Mouse (Mus musculus) left cerebral cortex, adult 8-10 months (tissue): ENCODE results near the gene Cldnd1. TPM values are rescaled to one million over a fixed set of nuclear protein-coding genes. Genes with fewer than 3 reads are reported as not detected.
A peak's percentile ranks its signal among the peaks of the same experiment; 100 is the strongest.

Source experiments
- DNase-seq, 2 experiments: peaks; one replicate each; pipeline ENCODE4 v3.0.0; 2022; ENCODE audit warnings: low spot score in 2 of 2
- total RNA-seq, 4 experiments: library from RNA; stranded (reverse); gene quantifications; 2 replicates each; pipeline ENCODE4 v1.2.4; 2022

The Cldnd1 gene
- 100 to 1,000 TPM in 3 of 4 experiments, 10 to 100 TPM in 1; 98.1 to 116 (median 114) TPM for total RNA-seq

DNA sequence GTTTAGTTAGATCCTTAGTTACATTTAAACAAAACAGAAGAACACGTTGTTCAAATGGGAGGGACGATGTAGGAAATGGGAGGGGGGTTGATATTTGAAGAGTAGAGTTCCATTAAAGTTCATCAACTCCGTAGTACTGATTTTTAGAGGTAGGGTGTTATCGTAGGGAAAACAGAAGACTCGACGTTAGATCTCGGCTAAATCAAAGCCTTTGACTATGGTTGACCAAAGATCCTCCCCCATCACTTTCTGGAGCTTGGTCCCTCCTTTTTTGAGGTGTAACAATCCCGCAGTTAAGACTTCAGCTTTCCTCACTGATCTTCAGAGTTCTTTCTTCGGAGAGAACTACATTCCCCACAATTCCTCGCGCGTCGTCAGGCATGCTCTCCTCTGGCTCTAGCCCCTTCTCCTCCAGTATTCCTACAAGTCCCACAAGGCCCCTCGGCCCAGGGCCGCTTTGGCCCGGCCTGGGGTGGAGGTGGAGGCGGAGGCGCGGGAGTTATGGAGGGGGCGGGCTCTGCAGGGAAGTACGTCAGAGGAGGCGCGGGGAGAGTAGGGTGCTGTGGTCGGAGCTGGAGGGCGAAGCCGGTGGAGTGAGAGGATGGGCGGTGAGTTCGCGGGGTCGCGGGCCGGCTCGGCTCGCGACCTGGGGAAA lies at the start of gene Cldnd1:
TSS of gene Cldnd1 (plus strand) at position 434 of the 655 bp plus-strand sequence.
- peak; percentile 81 to 95 for DNase-seq

DNA sequence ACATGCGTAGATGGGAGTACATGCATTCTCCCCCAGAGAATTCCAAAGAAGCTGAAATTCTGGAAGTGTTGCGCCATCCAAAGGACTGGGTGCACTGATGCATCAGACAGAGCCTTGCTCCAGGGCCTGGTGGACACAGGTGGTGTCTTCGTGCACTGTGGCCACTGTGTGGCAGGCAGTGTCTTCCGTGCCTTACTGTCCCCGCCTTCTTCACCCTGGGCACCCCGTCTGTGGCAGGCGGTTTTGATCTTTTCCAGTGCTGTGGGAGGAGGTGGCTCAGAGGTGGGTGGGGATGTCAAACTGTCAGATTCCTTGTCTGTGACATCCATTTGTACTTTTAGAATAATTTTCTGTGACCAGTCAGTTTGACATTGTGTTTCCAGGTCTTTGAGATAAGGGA lies 49.0 kb upstream of the Cldnd1 start:
- DNase-seq, result no peak

- DNase-seq, result no peak
These were observed 45.7 kb upstream of the Cldnd1 start for GRCm38 (mm10) chr16:58682046-58682445.

- no peak for DNase-seq
These were observed 44.8 kb upstream of the Cldnd1 start for GRCm38 (mm10) chr16:58682870-58683269.

- no peak for DNase-seq
These were observed 43.8 kb upstream of the Cldnd1 start for GRCm38 (mm10) chr16:58683911-58684310.

GRCm38 (mm10) chr16:58684537-58684936 lies 43.2 kb upstream of the Cldnd1 start:
- no peak for DNase-seq

- no peak for DNase-seq
These were observed 41.9 kb upstream of the Cldnd1 start for GRCm38 (mm10) chr16:58685548-58686537.

DNA sequence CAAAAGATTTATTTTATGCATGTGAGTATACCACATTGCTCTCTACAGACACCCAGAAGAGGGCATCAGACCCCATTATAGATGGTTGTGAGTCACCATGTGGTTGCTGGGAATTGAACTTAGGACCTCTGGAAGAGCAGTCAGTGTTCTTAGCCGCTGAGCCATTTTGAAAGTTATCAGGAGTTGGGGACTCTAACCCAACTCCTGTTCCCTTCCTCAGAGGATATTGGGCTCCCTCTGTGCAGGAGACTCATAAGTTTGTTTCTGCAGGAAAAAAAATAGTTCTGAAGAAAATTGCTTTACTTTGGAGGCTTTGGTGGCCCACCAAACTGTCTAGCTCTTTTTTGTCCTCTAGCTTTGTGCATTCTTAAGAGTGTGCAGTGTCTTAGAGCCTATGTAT lies 39.2 kb upstream of the Cldnd1 start:
- DNase-seq, result no peak

GRCm38 (mm10) chr16:58689555-58690169 lies 38.0 kb upstream of the Cldnd1 start:
- DNase-seq, result no peak

DNA sequence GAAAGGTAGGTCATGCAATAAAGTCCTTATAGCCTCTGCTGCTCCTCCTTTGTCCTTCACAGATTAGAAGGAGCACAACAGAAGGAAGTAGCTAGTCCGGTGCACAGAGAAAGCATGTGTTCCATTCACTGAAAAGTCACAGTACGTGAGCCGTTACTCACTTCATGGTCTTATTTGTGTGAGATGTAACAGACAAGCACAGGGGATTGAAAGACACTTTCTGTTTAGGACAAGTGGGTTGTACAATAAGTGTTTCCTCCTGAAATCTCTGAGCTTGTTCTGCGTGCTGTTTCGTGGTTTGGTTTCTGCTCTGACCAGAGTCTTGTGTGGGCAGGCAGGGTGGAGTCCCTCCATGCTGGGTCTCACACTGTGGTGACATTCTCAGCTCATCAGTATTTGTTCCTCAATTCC lies 37.4 kb upstream of the Cldnd1 start:
- no peak for DNase-seq

DNA sequence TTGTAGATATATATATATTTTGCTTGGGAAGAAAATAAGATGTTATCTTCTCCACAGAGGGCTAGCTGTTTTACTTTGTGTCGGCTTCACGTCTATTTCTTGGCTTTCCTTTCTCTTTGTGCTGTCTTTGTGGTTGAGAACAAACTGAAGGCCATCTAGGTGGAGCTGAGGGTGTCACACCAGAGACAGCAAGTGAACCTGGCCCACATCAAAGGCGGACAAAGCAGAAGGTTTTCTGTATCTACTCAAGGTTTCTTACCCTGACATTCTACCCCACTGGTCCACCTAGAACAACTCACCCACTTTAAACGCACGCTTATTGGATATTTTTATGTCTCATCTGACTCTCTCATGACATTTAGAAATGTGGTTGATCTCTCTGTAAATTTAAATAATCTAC lies 33.6 kb upstream of the Cldnd1 start:
- no peak for DNase-seq

- no peak for DNase-seq
These were observed 30.9 kb upstream of the Cldnd1 start for GRCm38 (mm10) chr16:58696796-58697195.

DNA sequence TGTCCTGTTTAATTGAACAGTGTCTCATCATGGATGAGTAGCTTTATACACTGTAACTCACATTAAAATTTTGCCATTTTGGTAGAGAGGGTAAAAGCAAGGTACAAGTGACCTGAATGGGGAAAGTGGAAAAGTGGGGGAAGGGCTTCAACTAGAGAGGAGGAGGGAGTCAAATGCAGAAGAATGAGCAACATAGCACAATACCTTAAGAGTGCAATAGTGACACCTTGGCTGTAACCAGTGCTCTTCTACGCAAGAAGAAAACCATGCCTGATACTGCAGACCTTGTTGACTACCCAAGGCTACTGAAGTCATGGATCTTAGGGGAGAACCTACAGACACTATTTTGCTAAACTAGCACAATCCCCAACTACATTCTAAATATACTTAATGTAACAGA lies 30.4 kb upstream of the Cldnd1 start:
- DNase-seq, result no peak

DNA sequence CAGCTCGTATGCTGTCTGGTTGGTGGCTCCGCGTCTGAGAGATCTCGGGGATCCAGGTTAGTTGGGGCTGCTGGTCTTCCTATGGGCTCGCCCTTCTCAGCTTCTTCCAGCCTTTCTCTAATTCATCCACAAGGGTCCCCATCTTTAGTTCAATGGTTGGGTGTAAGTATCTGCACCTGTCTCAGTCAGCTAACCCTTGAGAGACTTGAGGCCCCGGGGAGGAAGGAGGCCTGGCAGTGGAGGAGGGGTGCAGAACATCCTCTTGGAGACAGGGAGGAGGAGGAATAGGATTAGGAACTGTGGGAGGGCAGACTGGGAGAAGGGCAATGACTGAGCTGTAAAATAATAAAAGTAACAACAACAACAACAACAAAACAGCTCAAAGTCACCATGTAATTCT lies 27.5 kb upstream of the Cldnd1 start:
- no peak for DNase-seq

DNA sequence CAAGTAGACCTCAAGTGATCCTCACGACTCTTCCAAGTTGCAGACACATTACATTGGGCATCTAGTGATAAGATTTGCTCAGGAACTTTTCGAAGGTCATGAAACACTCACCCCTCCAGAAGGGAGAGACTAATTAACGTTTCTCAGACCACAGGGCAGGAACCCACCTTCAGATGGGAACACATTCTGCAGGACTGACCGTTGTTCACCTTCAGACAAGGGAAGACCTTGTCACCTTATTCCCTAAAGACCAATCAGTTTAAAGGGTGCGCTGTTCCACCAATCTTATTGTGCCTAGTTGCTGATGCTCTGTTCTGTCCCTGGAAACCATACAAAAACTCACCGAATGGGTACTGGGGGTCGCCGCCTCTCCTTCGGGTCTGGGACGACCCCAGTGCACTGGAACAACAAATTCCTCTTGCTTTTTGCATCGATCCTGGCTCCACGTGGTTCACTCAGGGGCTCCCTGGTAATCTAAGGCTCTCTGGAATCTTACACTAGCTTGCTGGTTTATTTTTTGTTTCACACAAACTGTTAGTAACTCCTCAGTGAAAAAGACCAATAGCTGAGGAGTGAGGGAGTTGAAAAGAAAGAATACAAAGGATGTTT lies 26.8 kb upstream of the Cldnd1 start:
- DNase-seq, result no peak

DNA sequence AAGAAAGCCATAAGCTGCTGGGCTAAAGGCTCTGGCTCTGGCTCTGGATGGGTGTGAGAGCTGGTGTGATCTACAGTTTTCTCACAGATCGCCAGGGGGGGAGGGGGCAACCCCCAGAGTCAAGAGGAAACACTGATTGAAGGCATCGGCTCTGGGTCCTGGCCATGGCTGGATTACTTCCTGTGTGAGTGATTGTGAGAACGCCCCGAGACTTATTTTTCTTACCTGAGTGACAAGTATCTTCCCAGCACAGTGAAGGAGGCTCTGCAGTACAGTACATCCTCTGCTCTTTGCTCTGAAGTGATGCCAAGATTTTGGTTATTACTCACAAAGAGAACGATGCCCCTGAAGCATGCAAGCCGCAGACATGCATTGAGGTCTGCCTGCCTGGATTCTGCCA lies 25.9 kb upstream of the Cldnd1 start:
- DNase-seq, result no peak

DNA sequence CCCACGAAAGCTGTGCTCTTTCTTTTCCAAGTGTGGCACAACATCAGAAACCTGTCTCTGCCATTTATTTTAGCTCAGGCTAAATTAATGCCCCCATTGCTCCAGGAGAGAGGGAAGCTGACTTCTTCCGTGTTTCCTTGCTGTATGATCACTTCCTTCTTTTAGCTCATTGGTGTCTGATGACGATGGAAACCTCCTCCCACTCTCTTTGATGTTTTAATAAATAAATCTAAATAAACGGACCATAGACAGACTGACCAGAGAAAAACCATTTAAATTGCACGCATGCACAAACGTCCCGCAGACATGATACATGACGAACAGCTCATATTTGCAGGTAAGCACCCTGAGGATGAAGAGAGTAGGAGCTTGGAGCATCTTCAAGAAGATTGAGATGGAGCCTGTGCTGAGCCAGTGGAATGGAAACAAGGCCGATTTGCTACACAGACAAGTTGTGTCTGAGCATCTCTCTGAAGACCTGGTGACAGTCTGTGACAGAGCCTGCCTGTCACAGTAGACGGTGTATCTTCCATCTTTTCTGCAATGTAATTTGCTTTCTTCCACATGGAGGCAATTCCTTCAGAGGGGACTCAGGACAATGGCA lies 25.3 kb upstream of the Cldnd1 start:
- no peak for DNase-seq

DNA sequence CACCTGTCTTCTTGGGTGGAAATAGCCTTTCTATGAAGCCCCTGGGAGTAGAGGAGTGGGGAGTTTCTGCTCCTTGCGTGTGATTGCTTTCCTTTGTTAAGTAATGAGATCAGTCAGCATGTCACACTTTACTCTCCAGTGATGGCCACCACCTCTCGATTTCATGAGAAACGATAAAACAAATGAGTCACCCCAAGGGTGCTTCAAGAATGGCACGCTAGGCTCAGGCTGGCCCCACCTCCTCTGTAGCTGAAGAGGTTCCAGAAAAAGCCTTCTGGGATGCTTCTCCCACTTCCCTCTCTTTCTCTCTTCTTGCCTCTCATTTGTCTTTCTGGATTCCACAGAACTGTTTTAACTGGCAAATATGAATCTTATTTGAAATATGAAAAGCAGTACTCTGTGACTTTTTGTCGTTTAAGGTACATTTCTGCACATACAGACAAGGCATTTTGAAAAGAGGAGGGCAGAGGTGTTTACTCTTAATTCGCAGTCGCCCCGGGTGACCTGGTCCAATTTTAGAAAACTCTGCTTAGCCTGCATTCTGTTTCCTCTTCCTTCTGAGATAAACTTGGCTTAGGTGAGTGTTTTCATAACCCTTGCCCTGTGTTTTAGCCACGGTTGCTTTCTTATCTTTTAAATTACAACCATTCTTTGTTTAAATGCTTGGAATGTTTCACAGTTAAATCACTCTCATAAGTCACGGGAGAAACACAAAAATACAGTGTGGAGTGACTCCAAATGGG lies 24.2 kb upstream of the Cldnd1 start:
- DNase-seq, result no peak

GRCm38 (mm10) chr16:58704999-58705398 lies 22.7 kb upstream of the Cldnd1 start:
- DNase-seq, result no peak

DNA sequence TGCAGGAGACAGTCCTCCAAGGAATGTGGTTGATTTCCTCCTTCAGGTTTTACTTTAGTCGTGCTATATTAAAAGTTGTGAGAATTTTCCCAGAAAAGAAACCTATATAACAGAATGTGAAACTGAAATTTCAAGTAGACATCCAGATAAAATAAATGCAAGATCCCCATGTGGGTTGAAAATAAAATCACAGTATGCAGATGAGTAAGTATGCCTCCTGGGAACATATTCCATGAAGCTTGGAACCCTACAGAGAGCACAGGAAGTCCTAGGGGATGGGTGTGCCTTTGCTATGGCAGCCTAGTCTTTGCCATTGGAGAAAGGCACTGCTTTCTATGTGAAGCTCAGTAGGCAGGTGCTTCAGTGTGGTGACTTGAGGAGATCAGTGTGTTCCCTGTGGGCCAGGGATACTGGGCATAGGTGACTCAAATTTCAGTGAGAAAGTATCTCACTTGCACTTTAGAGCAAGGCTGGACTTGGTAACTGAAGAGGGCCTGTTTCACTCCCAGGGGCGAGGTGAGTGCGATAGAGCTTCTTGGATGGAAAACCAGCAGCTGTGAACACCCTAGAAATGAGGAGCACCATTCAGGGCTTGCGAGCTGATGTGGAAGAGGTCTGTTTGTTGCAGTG lies 20.3 kb upstream of the Cldnd1 start:
- DNase-seq, result no peak
